Comparison of ENCODE assay signal across 28 mouse cellular contexts in the genomic region with DNA sequence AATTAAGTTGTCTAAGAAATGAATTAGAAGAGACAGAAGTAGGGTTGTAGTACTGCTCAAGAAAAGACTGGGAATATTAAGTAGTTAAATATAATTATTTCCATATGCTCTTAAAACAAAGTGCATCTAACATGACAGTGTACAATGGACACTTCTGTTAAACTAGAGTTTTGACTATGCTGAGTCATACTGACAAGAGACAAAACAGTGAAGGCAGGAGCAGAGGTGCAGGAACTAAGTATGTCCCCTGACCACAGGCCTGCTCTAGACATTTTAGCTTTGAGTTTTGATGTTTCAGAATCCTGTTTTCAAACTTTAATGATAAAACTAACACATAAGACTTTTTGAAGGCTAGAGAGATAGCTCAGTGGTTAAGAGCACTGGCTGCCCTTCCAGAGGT.
DNase-seq lines count a peak whose midpoint lies in the region; ATAC-seq and TF ChIP-seq lines count a peak whose summit lies in the region.
"Had no signal": no experiment of that assay in that cellular context is flagged by ENCODE, and none has a peak within 500 bp of the region (broad histone marks: within the 10 kb centered on the region; RNA-seq: fewer than 3 reads in every experiment).

No protein-coding gene starts in this region.

- H3K9ac ChIP-seq in CH12.LX (ENCODE audit: insufficient read depth, low read depth) = no peak overlapping the region
- H3K9ac ChIP-seq: embryonic facial prominence, embryonic 13.5 days; embryonic facial prominence, embryonic 15.5 days; forebrain, embryonic 12.5 days had no signal

- TF ChIP-seq CTCF in CH12.LX (conservative IDR thresholded peaks at IDR 0.05 in 1 of 2, IDR thresholded peaks at IDR 0.05 in 1 of 2; ENCODE audit: low read depth in 2 of 2, low read length in 2 of 2) = no peak

- no peak overlapping the region for H3K4me2 ChIP-seq in CH12.LX (ENCODE audit: insufficient read depth, low read depth, poor library complexity, severe bottlenecking)
- H3K4me2 ChIP-seq: embryonic facial prominence, embryonic 13.5 days; embryonic facial prominence, embryonic 15.5 days; forebrain, embryonic 12.5 days had no signal

- H3K27ac ChIP-seq in CH12.LX (ENCODE audit: insufficient read depth, low read depth) = no peak overlapping the region
- H3K27ac ChIP-seq: embryonic facial prominence, embryonic 13.5 days; embryonic facial prominence, embryonic 15.5 days; forebrain, embryonic 10.5 days; forebrain, embryonic 12.5 days had no signal

- TF ChIP-seq POLR2A in CH12.LX (IDR thresholded peaks at IDR 0.05; ENCODE audit: low read depth, low read length) = no peak

- no peaks in the 10 kb centered on the region for H3K79me2 ChIP-seq in CH12.LX (replicated peaks; ENCODE audit: control insufficient read depth, extremely low read depth, insufficient read depth, poor library complexity, severe bottlenecking)

- no peak for TF ChIP-seq EP300 in CH12.LX (IDR thresholded peaks at IDR 0.05; ENCODE audit: low read length)

- no peak for TF ChIP-seq RAD21 in CH12.LX (IDR thresholded peaks at IDR 0.05; ENCODE audit: low read depth, low read length)

- peaks cover 0 to 10% of the 10 kb centered on the region in 2 experiments; a peak in 2 of 4 replicates for H3K4me1 ChIP-seq in CH12.LX (ENCODE audit: control insufficient read depth in 1 of 2, insufficient read depth in 2 of 2)
- H3K4me1 ChIP-seq: embryonic facial prominence, embryonic 13.5 days; embryonic facial prominence, embryonic 15.5 days; forebrain, embryonic 10.5 days; forebrain, embryonic 12.5 days had no signal

- DNase-seq in 3T3-L1 (ENCODE audit: low read depth, low spot score) (peak; percentile 49), CH12.LX (ENCODE audit: extremely low read depth) (peak; percentile 8)
- no peak for DNase-seq in frontal cortex, postnatal 36 days (ENCODE audit: low spot score in 2 of 2)
- DNase-seq in layer of hippocampus, adult 9-11 months = no peak
- DNase-seq in cerebellum, postnatal 4 days (ENCODE audit: low spot score in 2 of 2) = no peak
- DNase-seq: adrenal gland, adult 8-10 months; adrenal gland, postnatal 14 days; adrenal gland, postnatal 36 days; B cell, adult 2 months; cerebellum, adult 11 months; cerebellum, adult 18-20 months; cerebellum, adult 8-10 months; cerebellum, adult 9-11 months; cerebellum, postnatal 14 days; cerebellum, postnatal 36 days; embryo, embryonic 11 days had no signal

- H3K36me3 ChIP-seq in CH12.LX (replicated peaks in 1 of 2; ENCODE audit: control insufficient read depth in 1 of 2, insufficient read depth in 1 of 2, low read length in 1 of 2) = no peaks in the 10 kb centered on the region
- H3K36me3 ChIP-seq: embryonic facial prominence, embryonic 13.5 days; embryonic facial prominence, embryonic 15.5 days; forebrain, embryonic 10.5 days; forebrain, embryonic 12.5 days had no signal

- ATAC-seq in common myeloid progenitor, adult 5-6 weeks (replicated peaks; ENCODE audit: low read depth, poor library complexity, severe bottlenecking) = peak; percentile 65; the same call in 1 of the 2 replicates
- peak; percentile 46; the same call in 1 of the 2 replicates for ATAC-seq in megakaryocyte progenitor cell, adult 5-6 weeks (replicated peaks; ENCODE audit: poor library complexity)
- ATAC-seq: activated CD4-positive, CD25-positive, alpha-beta regulatory T cell, adult 4 months; CD4-positive, CD25-positive, alpha-beta regulatory T cell, adult 4 months; forebrain, embryonic 14.5 days; forebrain, embryonic 16.5 days; Patski had no signal

- dilution Hi-C loops in CH12.LX (cut with MboI; ENCODE audit: extremely low pct_ligation_motif_present, extremely low pct_unique_long_range_greater_than_20kb, low sequenced_read_pairs) = no loop called here

- in situ Hi-C loops in CH12.LX (cut with MboI; ENCODE audit: low pct_ligation_motif_present, low pct_unique_long_range_greater_than_20kb, low sequenced_read_pairs) = no loop called here

- H3K4me3 ChIP-seq in CH12.LX (replicated peaks in 1 of 3; ENCODE audit: low read depth in 2 of 3, low read length in 2 of 3, poor library complexity in 1 of 3) = no peak overlapping the region
- H3K4me3 ChIP-seq: embryonic facial prominence, embryonic 13.5 days; embryonic facial prominence, embryonic 15.5 days; erythroblast, embryonic 14.5 days; forebrain, embryonic 10.5 days; forebrain, embryonic 12.5 days had no signal

- H3K9me3 ChIP-seq in CH12.LX (replicated peaks; ENCODE audit: low read length) = no peaks in the 10 kb centered on the region
- H3K9me3 ChIP-seq: embryonic facial prominence, embryonic 13.5 days; embryonic facial prominence, embryonic 15.5 days; forebrain, embryonic 10.5 days; forebrain, embryonic 12.5 days had no signal

- no peaks in the 10 kb centered on the region for H3K27me3 ChIP-seq in CH12.LX (replicated peaks)
- H3K27me3 ChIP-seq: embryonic facial prominence, embryonic 13.5 days; embryonic facial prominence, embryonic 15.5 days; forebrain, embryonic 12.5 days had no signal

TF ChIP-seq in CH12.LX, 34 proteins besides CTCF, POLR2A, EP300 and RAD21:
- no peak for TF ChIP-seq ZNF384 (IDR thresholded peaks at IDR 0.05; ENCODE audit: low read depth, low read length)
- no peak for TF ChIP-seq ETS1 (conservative IDR thresholded peaks at IDR 0.05; ENCODE audit: low read depth, low read length)
- TF ChIP-seq TBP (conservative IDR thresholded peaks at IDR 0.05; ENCODE audit: low read depth, low read length) = no peak
- no peak for TF ChIP-seq SMC3 (IDR thresholded peaks at IDR 0.05; ENCODE audit: low read depth, low read length)
- TF ChIP-seq ZC3H11A (IDR thresholded peaks at IDR 0.05; ENCODE audit: low read depth, low read length) = no peak
- TF ChIP-seq ELF1 (IDR thresholded peaks at IDR 0.05; ENCODE audit: low read depth, low read length) = no peak
- TF ChIP-seq HCFC1 (IDR thresholded peaks at IDR 0.05; ENCODE audit: low read depth, low read length) = no peak
- TF ChIP-seq NELFE (IDR thresholded peaks at IDR 0.05; ENCODE audit: low read depth, low read length) = no peak
- TF ChIP-seq CHD2 (IDR thresholded peaks at IDR 0.05; ENCODE audit: low read length) = no peak

Comparison
In these comparisons a context has a peak if more than half of its experiments do, and no peak if none do; other contexts are left out.
1. DNase-seq: peak in 3T3-L1 (single experiment) and CH12.LX (single experiment); none in frontal cortex, postnatal 36 days (0 of 2), layer of hippocampus, adult 9-11 months (single experiment) and cerebellum, postnatal 4 days (0 of 2).